Comparison of ENCODE assay signal across 8 mouse cellular contexts in the genomic region with DNA sequence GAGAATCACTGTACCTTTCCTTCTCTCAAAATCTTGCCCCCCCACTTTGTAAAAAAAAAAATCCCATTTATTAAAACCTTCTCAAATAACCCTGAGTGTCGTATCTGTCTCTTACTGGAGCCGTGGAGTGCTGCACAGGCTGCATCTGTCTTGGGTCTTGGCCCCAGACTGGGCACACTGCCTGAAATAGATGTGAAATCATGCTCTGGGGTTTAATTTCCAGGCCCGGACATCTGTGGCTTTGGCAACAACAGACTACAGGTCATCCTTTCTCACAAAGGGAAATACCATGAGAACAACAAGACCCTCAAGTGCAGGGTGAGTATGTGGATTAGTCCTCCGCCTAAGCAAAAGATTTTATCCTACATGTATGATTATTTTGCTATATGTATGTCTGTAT. TPM values are rescaled to one million over a fixed set of nuclear protein-coding genes. Genes with fewer than 3 reads are reported as not detected.
DNase-seq lines count a peak whose midpoint lies in the region; ATAC-seq lines count a peak whose summit lies in the region.

No protein-coding gene starts in this region.

- H3K4me2 ChIP-seq in forebrain, embryonic 13.5 days, result no peak overlapping the region
- no peak overlapping the region for H3K4me2 ChIP-seq in forebrain, embryonic 11.5 days (ENCODE audit: low read depth, low read length, severe bottlenecking)

- no peaks in the 10 kb centered on the region for H3K9me3 ChIP-seq in forebrain, embryonic 13.5 days (replicated peaks)
- H3K9me3 ChIP-seq in forebrain, embryonic 11.5 days (ENCODE audit: control insufficient read depth, low read length), result no peaks in the 10 kb centered on the region

- peaks cover 16% of the 10 kb centered on the region for H3K4me1 ChIP-seq in forebrain, embryonic 13.5 days
- no peaks in the 10 kb centered on the region for H3K4me1 ChIP-seq in forebrain, embryonic 11.5 days (replicated peaks; ENCODE audit: control insufficient read depth, insufficient read depth, low read length)

- WGBS in forebrain, embryonic 13.5 days, result 61% methylated on average over 4 of the region's 4 CpGs
- WGBS in forebrain, embryonic 11.5 days, result 78% methylated on average over 4 of the region's 4 CpGs

- H3K4me3 ChIP-seq in forebrain, embryonic 13.5 days, result no peak overlapping the region
- no peak overlapping the region for H3K4me3 ChIP-seq in forebrain, embryonic 11.5 days (ENCODE audit: low read depth, low read length)

- peak; percentile 55; the same call in 1 of the 2 replicates for ATAC-seq in forebrain, embryonic 13.5 days
- no peak for ATAC-seq in forebrain, embryonic 11.5 days (replicated peaks; ENCODE audit: low FRiP score)

- no peak overlapping the region; the same call in 1 of the 2 replicates for H3K27ac ChIP-seq in forebrain, embryonic 13.5 days
- H3K27ac ChIP-seq in forebrain, embryonic 11.5 days (ENCODE audit: low read depth, low read length), result no peak overlapping the region

- H3K36me3 ChIP-seq in forebrain, embryonic 13.5 days (ENCODE audit: poor library complexity, severe bottlenecking), result no peaks in the 10 kb centered on the region
- H3K36me3 ChIP-seq in forebrain, embryonic 11.5 days (ENCODE audit: control insufficient read depth, insufficient read depth, low read length), result no peaks in the 10 kb centered on the region

- DNase-seq in forebrain, embryonic 11.5 days (ENCODE audit: low spot score), result no peak
- DNase-seq in urinary bladder, postnatal 25 days (ENCODE audit: low spot score), result peak; percentile 40
- no peak for DNase-seq in urinary bladder, postnatal 10 days (ENCODE audit: low spot score)
- DNase-seq in heart, postnatal 4 days, result peak; percentile 72
- no peak for DNase-seq in layer of hippocampus, postnatal 14 days (ENCODE audit: low spot score in 2 of 2)
- no peak for DNase-seq in right cerebral cortex, postnatal 36 days (ENCODE audit: low spot score in 2 of 2)
- no peak for DNase-seq in liver

- no peak overlapping the region for H3K9ac ChIP-seq in forebrain, embryonic 13.5 days
- H3K9ac ChIP-seq in forebrain, embryonic 11.5 days (ENCODE audit: low read length), result no peak overlapping the region

- no peaks in the 10 kb centered on the region for H3K27me3 ChIP-seq in forebrain, embryonic 13.5 days
- H3K27me3 ChIP-seq in forebrain, embryonic 11.5 days (ENCODE audit: control insufficient read depth, insufficient read depth, low read length), result no peaks in the 10 kb centered on the region

RNA-seq across cellular contexts. Expression of gene Calr4, which starts 7.6 kb away (rescaled TPM):
- polyA plus RNA-seq in forebrain, embryonic 13.5 days (2015; fragmentation: Nextera tagmentation; extraction: Ambion mirVana), result 0.23 and 0.64 TPM in 2 replicates
- 0.12 and 0.23 TPM in 2 replicates for polyA plus RNA-seq in forebrain, embryonic 11.5 days (2014; fragmentation: Nextera tagmentation; extraction: Ambion mirVana)
- not detected for total RNA-seq in heart, postnatal 4 days (2021)
- 1 to 10 TPM; 1.3 to 1.6 TPM for total RNA-seq in layer of hippocampus, postnatal 14 days (2021)

RNA-seq across cellular contexts. Expression of gene Eps15, which starts 38.1 kb away (rescaled TPM):
- polyA plus RNA-seq in forebrain, embryonic 13.5 days (2015; fragmentation: Nextera tagmentation; extraction: Ambion mirVana), result 38.3 and 44.8 TPM in 2 replicates
- polyA plus RNA-seq in forebrain, embryonic 11.5 days (2014; fragmentation: Nextera tagmentation; extraction: Ambion mirVana), result 45.1 and 45.2 TPM in 2 replicates
- 10 to 100 TPM; 42.5 to 45.9 TPM for total RNA-seq in heart, postnatal 4 days (2021)
- total RNA-seq in layer of hippocampus, postnatal 14 days (2021), result 100 to 1,000 TPM; 209 to 210 TPM

RNA-seq across cellular contexts. Expression of gene Osbpl9, which starts 39.9 kb away (rescaled TPM):
- polyA plus RNA-seq in forebrain, embryonic 13.5 days (2015; fragmentation: Nextera tagmentation; extraction: Ambion mirVana), result 70.3 and 73.2 TPM in 2 replicates
- polyA plus RNA-seq in forebrain, embryonic 11.5 days (2014; fragmentation: Nextera tagmentation; extraction: Ambion mirVana), result 65.8 and 67.7 TPM in 2 replicates
- total RNA-seq in heart, postnatal 4 days (2021), result 10 to 100 TPM; 71.7 to 73.4 TPM
- total RNA-seq in layer of hippocampus, postnatal 14 days (2021), result 10 to 100 TPM; 56.2 to 59.7 TPM

Comparison
In these comparisons a context has a peak if more than half of its experiments do, and no peak if none do; other contexts are left out.
1. DNase-seq: peak in urinary bladder, postnatal 25 days (single experiment) and heart, postnatal 4 days (single experiment); none in forebrain, embryonic 11.5 days (single experiment), urinary bladder, postnatal 10 days (single experiment), layer of hippocampus, postnatal 14 days (0 of 2), right cerebral cortex, postnatal 36 days (0 of 2) and liver (single experiment).
2. RNA of gene Eps15, which starts 38.1 kb away (total RNA-seq): 209 to 210 TPM in layer of hippocampus, postnatal 14 days; 42.5 to 45.9 TPM in heart, postnatal 4 days; every median in the first group is over 4 times any median in the second.